Mouse (Mus musculus) heart, adult 11 months (tissue): ENCODE data around the gene Esp36.
"Not testable (repeated sequence)": the region's sequence is repeated elsewhere in the genome, so short reads cannot be mapped to it uniquely, and the experiment has no call there.

Experiments
- DNase-seq: peaks from one replicate; pipeline ENCODE4 v3.0.0; 2022

Esp36 gene

GRCm38 (mm10) chr17:38420085-38420484, at the start of gene Esp36:
Esp36 (minus strand) TSS chr17:38420185.
- no peak for DNase-seq

- DNase-seq, result not testable (repeated sequence)
Measured at GRCm38 (mm10) chr17:38456206-38456605, 36.2 kb upstream of the Esp36 start.

GRCm38 (mm10) chr17:38450688-38451087, 30.7 kb upstream of the Esp36 start:
- no peak for DNase-seq

GRCm38 (mm10) chr17:38406135-38406534, 13.8 kb downstream of the Esp36 start:
- peak; percentile 74 for DNase-seq

- no peak for DNase-seq
Measured at GRCm38 (mm10) chr17:38391821-38392220, 28.2 kb downstream of the Esp36 start.
